Mouse (Mus musculus): Measurements from ENCODE around the gene Slc9a7. TPM values are rescaled to one million over a fixed set of nuclear protein-coding genes. Genes with fewer than 3 reads are reported as not detected.

Gene Slc9a7
- polyA plus RNA-seq, 1 experiment from 2014 or later, result 2.1 TPM

GRCm38 (mm10) chrX:20128951-20129350 is 162.7 kb downstream of the Slc9a7 start:
- no peak overlapping the region for H3K4me3 ChIP-seq (replicated peaks)
- no peaks in the 10 kb centered on the region for H3K9me3 ChIP-seq
- H3K9ac ChIP-seq, result no peak overlapping the region
- no peaks in the 10 kb centered on the region for H3K27me3 ChIP-seq
- H3K36me3 ChIP-seq (replicated peaks), result no peaks in the 10 kb centered on the region
- no peak overlapping the region for H3K4me2 ChIP-seq
- H3K4me1 ChIP-seq, result no peaks in the 10 kb centered on the region
- no peak overlapping the region for H3K27ac ChIP-seq
- ATAC-seq (ENCODE audit: low FRiP score), result no peak

GRCm38 (mm10) chrX:20125481-20125880 is 166.1 kb downstream of the Slc9a7 start:
- Histone ChIP-seq H3K27me3 (no peaks in the 10 kb centered on the region), H3K27ac (no peak overlapping the region), H3K4me2 (no peak overlapping the region), H3K4me3 (replicated peaks) (no peak overlapping the region), H3K9ac (no peak overlapping the region), H3K36me3 (replicated peaks) (no peaks in the 10 kb centered on the region), H3K4me1 (no peaks in the 10 kb centered on the region), H3K9me3 (no peaks in the 10 kb centered on the region)
- WGBS, result 78% methylated on average over 2 of the region's 2 CpGs
- no peak for ATAC-seq (ENCODE audit: low FRiP score)

GRCm38 (mm10) chrX:20117717-20118116 is 173.9 kb downstream of the Slc9a7 start:
- no peaks in the 10 kb centered on the region for H3K27me3 ChIP-seq
- H3K27ac ChIP-seq, result no peak overlapping the region
- H3K4me1 ChIP-seq, result no peaks in the 10 kb centered on the region
- H3K4me2 ChIP-seq, result no peak overlapping the region
- H3K9me3 ChIP-seq, result no peaks in the 10 kb centered on the region
- no peak for ATAC-seq (ENCODE audit: low FRiP score)
- H3K9ac ChIP-seq, result no peak overlapping the region
- H3K4me3 ChIP-seq (replicated peaks), result no peak overlapping the region
- 79% methylated on average over 2 of the region's 2 CpGs for WGBS
- no peaks in the 10 kb centered on the region for H3K36me3 ChIP-seq (replicated peaks)

GRCm38 (mm10) chrX:20070196-20070595 is 221.4 kb downstream of the Slc9a7 start:
- Histone ChIP-seq H3K4me1 (no peaks in the 10 kb centered on the region), H3K27ac (no peak overlapping the region), H3K9ac (no peak overlapping the region), H3K36me3 (replicated peaks) (no peaks in the 10 kb centered on the region), H3K4me2 (no peak overlapping the region), H3K27me3 (no peaks in the 10 kb centered on the region), H3K4me3 (replicated peaks) (no peak overlapping the region), H3K9me3 (no peaks in the 10 kb centered on the region)
- WGBS, result 58% methylated on average over 4 of the region's 4 CpGs
- ATAC-seq (ENCODE audit: low FRiP score), result no peak

- no peak overlapping the region for H3K4me3 ChIP-seq (replicated peaks)
- no peak overlapping the region for H3K9ac ChIP-seq
- no peak overlapping the region for H3K4me2 ChIP-seq
- no peaks in the 10 kb centered on the region for H3K9me3 ChIP-seq
- no peaks in the 10 kb centered on the region for H3K4me1 ChIP-seq
- H3K27ac ChIP-seq, result no peak overlapping the region
- no peak for ATAC-seq (ENCODE audit: low FRiP score)
- H3K36me3 ChIP-seq (replicated peaks), result no peaks in the 10 kb centered on the region
- no peaks in the 10 kb centered on the region for H3K27me3 ChIP-seq
Observed at GRCm38 (mm10) chrX:20066636-20067035, 225.0 kb downstream of the Slc9a7 start.

GRCm38 (mm10) chrX:20061764-20062480 is 229.7 kb downstream of the Slc9a7 start:
- H3K27ac ChIP-seq, result no peak overlapping the region
- H3K36me3 ChIP-seq (replicated peaks), result no peaks in the 10 kb centered on the region
- 67% methylated on average over 3 of the region's 3 CpGs for WGBS
- H3K4me1 ChIP-seq, result 0 out of 2 replicates have a peak, but pooled peaks cover 5% of the 10 kb centered on the region
- peaks cover 18% of the 10 kb centered on the region for H3K27me3 ChIP-seq
- no peak overlapping the region for H3K9ac ChIP-seq
- H3K9me3 ChIP-seq, result no peaks in the 10 kb centered on the region
- no peak for ATAC-seq (ENCODE audit: low FRiP score)
- H3K4me2 ChIP-seq, result no peak overlapping the region
- no peak overlapping the region for H3K4me3 ChIP-seq (replicated peaks)

GRCm38 (mm10) chrX:20060769-20061315 is 230.8 kb downstream of the Slc9a7 start:
- H3K9me3 ChIP-seq, result no peaks in the 10 kb centered on the region
- no peak overlapping the region for H3K9ac ChIP-seq
- 14% methylated on average over 32 of the region's 47 CpGs for WGBS
- 0 out of 2 replicates have a peak, but pooled peaks cover 5% of the 10 kb centered on the region for H3K4me1 ChIP-seq
- peak overlapping the region; percentile 67 for H3K4me2 ChIP-seq
- no peaks in the 10 kb centered on the region for H3K36me3 ChIP-seq (replicated peaks)
- ATAC-seq (ENCODE audit: low FRiP score), result peak; percentile 34
- H3K4me3 ChIP-seq (replicated peaks), result peak overlapping the region; percentile 46
- H3K27ac ChIP-seq, result no peak overlapping the region
- peaks cover 18% of the 10 kb centered on the region for H3K27me3 ChIP-seq

GRCm38 (mm10) chrX:20060096-20060768 is 231.4 kb downstream of the Slc9a7 start:
- H3K4me3 ChIP-seq (replicated peaks), result peak overlapping the region; percentile 46
- peaks cover 18% of the 10 kb centered on the region for H3K27me3 ChIP-seq
- H3K4me2 ChIP-seq, result peak overlapping the region; percentile 67
- H3K27ac ChIP-seq, result no peak overlapping the region
- 24% methylated on average over 64 of the region's 65 CpGs for WGBS
- peak; percentile 68 for ATAC-seq (ENCODE audit: low FRiP score)
- no peaks in the 10 kb centered on the region for H3K9me3 ChIP-seq
- H3K36me3 ChIP-seq (replicated peaks), result no peaks in the 10 kb centered on the region
- peak overlapping the region; percentile 12; the same call in 1 of the 2 replicates for H3K9ac ChIP-seq
- 0 out of 2 replicates have a peak, but pooled peaks cover 5% of the 10 kb centered on the region for H3K4me1 ChIP-seq

- ATAC-seq (ENCODE audit: low FRiP score), result peak; percentile 93
- H3K4me1 ChIP-seq, result 0 out of 2 replicates have a peak, but pooled peaks cover 5% of the 10 kb centered on the region
- H3K27ac ChIP-seq, result no peak within 1 kb of the TSS
- no peaks in the 10 kb centered on the region for H3K36me3 ChIP-seq (replicated peaks)
- peak within 1 kb of the TSS; percentile 12; the same call in 1 of the 2 replicates for H3K9ac ChIP-seq
- H3K4me3 ChIP-seq (replicated peaks), result peak within 1 kb of the TSS; percentile 46
- peak within 1 kb of the TSS; percentile 67 for H3K4me2 ChIP-seq
- peaks cover 18% of the 10 kb centered on the region for H3K27me3 ChIP-seq
- 16% methylated on average over 39 of the region's 40 CpGs for WGBS
- H3K9me3 ChIP-seq, result no peaks in the 10 kb centered on the region
Observed at GRCm38 (mm10) chrX:20059381-20059971, 232.1 kb downstream of the Slc9a7 start, which contains the start of gene Chst7. TSS of gene Chst7 (plus strand) at chrX:20059560.

Other genes with a start within 250 kb of the Slc9a7 start
- 2.6 and 2.8 TPM in 2 replicates for gene Chst7, start 232.2 kb downstream of the Slc9a7 start, polyA plus RNA-seq (2016; fragmentation: Nextera tagmentation; extraction: Ambion mirVana)
- gene Rp2, start 72.7 kb upstream of the Slc9a7 start, polyA plus RNA-seq (2016; fragmentation: Nextera tagmentation; extraction: Ambion mirVana), result 22.7 and 22.9 TPM in 2 replicates
- gene Jade3, start 133.9 kb upstream of the Slc9a7 start, polyA plus RNA-seq (2016; fragmentation: Nextera tagmentation; extraction: Ambion mirVana), result 10.5 and 11.0 TPM in 2 replicates